Mouse (Mus musculus) splenic B cell, adult 2 months (primary cell): Measurements from ENCODE around the gene B3gnt6.

Experiments used
- DNase-seq: peaks from one replicate; pipeline ENCODE4 v3.0.0-alpha.2; 2011; ENCODE audit warnings: low read depth, low spot score
- H3K27me3 ChIP-seq: 2 replicates; pipeline ENCODE4 v1.6.1; 2012; ENCODE audit warnings: mild to moderate bottlenecking, low read length, moderate library complexity, mixed read lengths; ENCODE audit not compliant: control insufficient read depth, poor library complexity, insufficient read depth, severe bottlenecking
- H3K36me3 ChIP-seq: 2 replicates; pipeline ENCODE4 v1.6.1; 2012; ENCODE audit warnings: mild to moderate bottlenecking, low read length, moderate library complexity, mixed read lengths; ENCODE audit not compliant: control insufficient read depth, poor library complexity, insufficient read depth, severe bottlenecking

B3gnt6 gene

GRCm38 (mm10) chr7:98148721-98149407 lies 50.4 kb downstream of the B3gnt6 start:
- no peaks in the 10 kb centered on the region for H3K27me3 ChIP-seq
- DNase-seq = no peak
- H3K36me3 ChIP-seq = peaks cover 3% of the 10 kb centered on the region; the same call in 1 of the 2 replicates

GRCm38 (mm10) chr7:98147766-98148165 lies 51.5 kb downstream of the B3gnt6 start:
- H3K36me3 ChIP-seq = peaks cover 3% of the 10 kb centered on the region; the same call in 1 of the 2 replicates

GRCm38 (mm10) chr7:98146447-98146845 lies 52.8 kb downstream of the B3gnt6 start:
- DNase-seq = no peak
- H3K27me3 ChIP-seq = no peaks in the 10 kb centered on the region
- peaks cover 3% of the 10 kb centered on the region; the same call in 1 of the 2 replicates for H3K36me3 ChIP-seq

More at GRCm38 (mm10) chr7:98147766-98148165, 51.5 kb downstream of the B3gnt6 start:
- no peaks in the 10 kb centered on the region for H3K27me3 ChIP-seq
- DNase-seq = no peak

- H3K27me3 ChIP-seq = no peaks in the 10 kb centered on the region
- DNase-seq = no peak
- peaks cover 3% of the 10 kb centered on the region; the same call in 1 of the 2 replicates for H3K36me3 ChIP-seq
Measured at GRCm38 (mm10) chr7:98145842-98146446, 53.3 kb downstream of the B3gnt6 start.

GRCm38 (mm10) chr7:98145402-98145801 lies 53.9 kb downstream of the B3gnt6 start, which contains the start of gene Omp:
Omp (minus strand) TSS chr7:98145502.
- H3K36me3 ChIP-seq = peaks cover 3% of the 10 kb centered on the region; the same call in 1 of the 2 replicates
- DNase-seq = no peak

GRCm38 (mm10) chr7:98142648-98143047 lies 56.6 kb downstream of the B3gnt6 start:
- peaks cover 3% of the 10 kb centered on the region; the same call in 1 of the 2 replicates for H3K36me3 ChIP-seq
- DNase-seq = no peak
- H3K27me3 ChIP-seq = no peaks in the 10 kb centered on the region

More at GRCm38 (mm10) chr7:98145402-98145801, 53.9 kb downstream of the B3gnt6 start, which contains the start of gene Omp:
- H3K27me3 ChIP-seq = no peaks in the 10 kb centered on the region
